Mouse (Mus musculus) gonadal fat pad, adult 2 months (tissue): ENCODE measurements around the gene Tank. TPM values are rescaled to one million over a fixed set of nuclear protein-coding genes. Genes with fewer than 3 reads are reported as not detected.

Experiments
- DNase-seq: peaks from one replicate; pipeline ENCODE4 v3.0.0-alpha.2; 2012; ENCODE audit warnings: low read depth
- polyA plus RNA-seq: library from polyadenylated mRNA; depleted of rRNA; stranded (reverse); fragments of >200 nt; gene quantifications from 2 replicates; pipeline ENCODE4 v1.2.3, GENCODE M21; 2012

Gene Tank
- polyA plus RNA-seq, 1 experiment, result 14.2 TPM

GRCm38 (mm10) chr2:61580555-61581080, 2.2 kb downstream of the Tank start:
- DNase-seq, result no peak

GRCm38 (mm10) chr2:61582578-61583315, 4.4 kb downstream of the Tank start:
- DNase-seq, result no peak

GRCm38 (mm10) chr2:61585447-61585846, 7.1 kb downstream of the Tank start:
- no peak for DNase-seq

- DNase-seq, result no peak
Observed at GRCm38 (mm10) chr2:61586166-61586565, 7.8 kb downstream of the Tank start.

- DNase-seq, result no peak
Observed at GRCm38 (mm10) chr2:61590751-61591150, 12.4 kb downstream of the Tank start.

- no peak for DNase-seq
Observed at GRCm38 (mm10) chr2:61592095-61592494, 13.7 kb downstream of the Tank start.

GRCm38 (mm10) chr2:61592699-61593029, 14.3 kb downstream of the Tank start:
- DNase-seq, result no peak

- DNase-seq, result no peak
Observed at GRCm38 (mm10) chr2:61593030-61593811, 14.8 kb downstream of the Tank start.

GRCm38 (mm10) chr2:61593871-61594304, 15.5 kb downstream of the Tank start:
- no peak for DNase-seq

GRCm38 (mm10) chr2:61599730-61600129, 21.3 kb downstream of the Tank start:
- no peak for DNase-seq

GRCm38 (mm10) chr2:61603461-61603860, 25.1 kb downstream of the Tank start:
- DNase-seq, result no peak

GRCm38 (mm10) chr2:61606942-61607341, 28.6 kb downstream of the Tank start:
- DNase-seq, result no peak

GRCm38 (mm10) chr2:61623996-61624395, 45.6 kb downstream of the Tank start:
- no peak for DNase-seq

GRCm38 (mm10) chr2:61630864-61631555, 52.6 kb downstream of the Tank start:
- no peak for DNase-seq

- DNase-seq, result no peak
Observed at GRCm38 (mm10) chr2:61635099-61635498, 56.7 kb downstream of the Tank start.

GRCm38 (mm10) chr2:61638182-61638581, 59.8 kb downstream of the Tank start:
- DNase-seq, result no peak

GRCm38 (mm10) chr2:61642452-61643368, 64.3 kb downstream of the Tank start:
- no peak for DNase-seq

GRCm38 (mm10) chr2:61651206-61651605, 72.8 kb downstream of the Tank start:
- DNase-seq, result no peak

- no peak for DNase-seq
Observed at GRCm38 (mm10) chr2:61651640-61652039, 73.3 kb downstream of the Tank start.

- DNase-seq, result no peak
Observed at GRCm38 (mm10) chr2:61655046-61655381, 76.6 kb downstream of the Tank start.
